Mouse (Mus musculus): ENCODE data around the gene Dock10.

Gene Dock10

GRCm38 (mm10) chr1:80727403-80727802 is 30.9 kb downstream of the Dock10 start:
- no peak for DNase-seq

DNA sequence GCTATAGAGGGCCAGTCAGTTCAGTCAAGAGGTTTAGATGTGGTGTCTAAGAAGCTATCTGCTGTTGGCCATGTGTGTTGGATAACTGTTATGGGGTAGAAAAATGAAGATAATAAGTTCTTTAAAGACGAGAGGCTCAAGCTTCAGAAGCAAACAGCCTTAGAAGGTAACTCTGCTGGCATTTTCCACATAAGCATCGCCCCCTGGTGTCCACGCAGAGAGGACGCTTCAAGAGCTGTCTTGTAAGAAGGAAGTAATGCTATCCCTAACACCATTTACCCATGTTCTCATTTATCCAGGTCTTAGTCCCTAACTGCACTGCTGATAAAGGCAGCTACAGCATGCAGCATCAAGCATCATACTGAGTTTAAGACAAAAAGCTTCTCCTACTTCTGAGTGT is 35.7 kb downstream of the Dock10 start:
- peak; percentile 44 to 49 for DNase-seq

DNA sequence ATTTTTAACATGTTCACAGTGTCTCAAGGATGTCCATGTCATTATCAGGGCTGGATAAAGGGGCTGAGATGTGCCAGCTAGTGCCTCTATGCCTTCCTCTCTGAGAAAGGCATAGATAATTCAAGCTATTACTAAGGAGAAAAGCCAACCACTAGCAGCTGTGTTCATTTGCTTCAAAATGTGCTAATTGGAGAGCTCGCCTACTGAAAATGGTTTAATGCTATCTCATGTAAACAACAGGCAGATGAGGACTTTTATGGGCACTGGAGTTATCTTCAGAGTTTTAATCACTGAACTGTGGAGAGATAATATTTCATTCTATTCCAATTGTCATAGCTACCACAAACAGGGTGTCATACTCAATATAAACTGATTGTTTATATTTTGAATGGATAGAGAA is 36.3 kb downstream of the Dock10 start:
- no peak for DNase-seq

DNA sequence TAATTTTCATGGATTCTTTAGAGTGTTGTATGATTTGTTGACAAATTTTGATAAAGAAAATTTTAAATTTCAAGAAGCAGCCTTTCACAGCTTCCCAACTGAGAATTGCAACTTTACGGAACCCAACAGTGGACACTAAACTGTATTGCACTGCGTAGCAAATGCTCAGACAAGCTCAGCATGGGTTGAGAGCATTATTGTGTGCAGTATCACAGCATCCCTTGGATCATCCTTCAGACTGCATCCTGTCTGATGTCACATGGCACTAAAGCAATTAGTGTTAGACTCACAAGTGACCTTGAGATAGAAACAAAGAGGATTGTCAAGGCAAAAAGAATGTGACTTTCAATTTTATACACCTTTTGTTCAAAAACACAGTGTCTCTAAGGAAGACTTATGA is 37.1 kb downstream of the Dock10 start:
- DNase-seq: no peak

DNA sequence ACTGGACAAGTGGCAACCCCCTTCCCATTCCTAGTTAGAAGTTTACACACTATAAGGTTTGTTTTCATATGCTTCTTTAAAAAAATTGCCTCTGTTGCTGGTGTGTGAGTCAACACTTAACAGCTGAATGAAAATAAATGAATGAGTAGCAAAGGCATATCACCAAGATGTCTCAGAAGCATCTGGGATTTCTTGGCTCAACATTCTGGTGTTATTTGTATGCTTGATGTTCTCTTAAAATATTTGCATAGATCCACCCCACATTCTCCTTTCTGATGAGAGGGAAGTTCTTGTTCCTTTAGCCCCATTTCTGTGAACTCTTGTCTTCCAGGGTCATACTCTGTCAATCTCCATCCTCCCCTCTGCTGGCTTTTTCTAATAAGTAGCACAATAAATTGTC is 38.2 kb downstream of the Dock10 start:
- DNase-seq: no peak

DNA sequence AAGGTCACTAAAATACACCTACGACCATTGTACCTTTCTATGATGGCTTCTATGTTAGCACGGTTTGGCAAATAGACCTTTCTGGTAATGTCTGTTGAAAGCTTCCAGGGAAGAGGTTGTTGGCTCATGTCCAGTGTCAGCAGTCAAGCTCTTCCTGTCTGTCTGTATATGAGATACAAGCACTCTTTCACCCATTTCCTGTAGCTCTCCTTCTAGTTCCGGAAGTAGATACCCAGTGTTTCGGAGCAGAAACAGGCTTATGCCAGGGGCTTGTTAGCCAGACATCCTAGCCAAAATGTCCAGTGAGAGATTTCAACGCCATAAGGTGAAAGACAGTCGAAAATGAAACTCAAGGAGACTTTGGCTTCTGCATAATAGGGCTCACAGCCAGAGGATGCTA is 38.9 kb downstream of the Dock10 start:
- DNase-seq: no peak

DNA sequence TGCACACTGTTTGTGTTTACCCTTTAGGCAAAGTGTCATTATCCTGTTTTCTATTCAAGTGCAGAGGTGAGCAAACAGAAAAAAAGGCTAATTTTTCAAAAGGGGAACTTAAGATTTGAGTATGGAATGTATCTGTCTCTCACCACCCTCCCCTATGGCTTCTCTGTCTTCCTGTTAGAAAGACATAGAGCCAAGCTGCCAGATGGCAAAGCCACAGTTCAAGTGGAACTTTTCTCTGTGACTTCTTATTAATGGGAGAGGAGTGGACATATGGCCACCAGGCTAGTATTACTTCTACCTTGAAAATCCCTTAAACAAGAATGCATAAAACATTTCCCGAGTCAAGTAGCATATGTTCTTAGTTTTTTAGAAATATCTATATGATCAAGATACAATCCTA is 39.7 kb downstream of the Dock10 start:
- no peak for DNase-seq

- no peak for DNase-seq
Measured at GRCm38 (mm10) chr1:80715917-80716316, 42.4 kb downstream of the Dock10 start.

DNA sequence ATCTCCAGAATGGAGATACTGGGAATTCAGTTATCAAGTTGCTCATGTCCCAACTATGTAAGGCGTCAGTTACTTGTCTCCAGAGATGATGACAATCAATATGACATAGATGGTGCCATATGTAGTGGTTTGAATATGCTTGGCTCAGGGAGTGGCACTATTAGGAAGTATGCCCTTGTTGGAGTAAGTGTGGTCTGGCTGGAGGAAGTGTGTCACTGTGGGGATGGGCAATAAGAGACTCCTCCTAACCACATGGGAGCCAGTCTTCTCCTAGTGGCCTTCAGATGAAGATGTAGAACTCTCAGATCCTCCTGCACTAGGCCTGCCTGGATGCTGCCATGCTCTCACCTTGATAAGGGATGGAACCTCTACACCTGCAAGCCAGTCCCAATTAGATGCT is 44.4 kb downstream of the Dock10 start:
- DNase-seq: no peak

- no peak for DNase-seq
Measured at GRCm38 (mm10) chr1:80710607-80711261, 47.6 kb downstream of the Dock10 start.

DNA sequence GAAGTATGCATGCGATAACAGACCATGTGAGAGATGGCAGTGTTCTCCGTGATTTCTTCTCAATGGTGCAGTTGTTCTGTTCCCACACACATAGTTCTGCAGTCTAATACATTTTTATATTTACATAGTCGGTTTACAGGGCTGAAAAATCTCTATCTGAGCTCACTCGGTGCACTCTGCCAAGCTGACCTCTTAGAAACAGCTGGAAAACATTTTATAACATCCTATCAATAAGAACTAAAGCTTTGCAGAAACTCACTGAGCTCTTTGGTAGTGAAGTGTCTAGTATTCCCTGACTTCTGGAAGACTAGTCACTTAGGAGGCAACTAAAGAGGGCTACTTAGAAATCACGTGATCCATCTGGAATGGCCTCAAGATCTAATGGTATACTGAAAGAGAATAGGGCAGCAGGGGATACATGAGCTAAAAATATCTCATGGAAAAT is 48.2 kb downstream of the Dock10 start:
- DNase-seq: no peak

DNA sequence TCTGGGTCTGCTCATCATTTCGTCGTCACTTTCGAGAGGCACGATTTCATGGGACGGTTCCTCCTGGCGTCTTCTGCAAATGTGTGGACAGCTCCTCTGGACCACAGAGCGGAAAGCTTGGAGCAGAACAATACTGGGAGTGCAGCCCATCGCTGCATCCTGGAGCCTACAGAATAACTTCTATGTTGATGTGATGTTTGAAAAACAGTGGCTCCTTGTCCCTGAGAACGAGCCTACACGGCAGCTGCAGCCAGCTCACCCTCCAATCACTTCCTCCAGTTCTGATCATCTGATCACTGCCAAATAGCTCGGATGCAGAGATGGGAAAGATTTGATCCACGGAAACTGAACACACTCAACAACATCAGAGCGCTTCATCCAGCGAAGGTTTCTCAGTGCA is 49.0 kb downstream of the Dock10 start:
- DNase-seq: peak in 1 of 2 experiments; percentile 36

GRCm38 (mm10) chr1:80703279-80703678 is 55.0 kb downstream of the Dock10 start:
- no peak for DNase-seq

DNA sequence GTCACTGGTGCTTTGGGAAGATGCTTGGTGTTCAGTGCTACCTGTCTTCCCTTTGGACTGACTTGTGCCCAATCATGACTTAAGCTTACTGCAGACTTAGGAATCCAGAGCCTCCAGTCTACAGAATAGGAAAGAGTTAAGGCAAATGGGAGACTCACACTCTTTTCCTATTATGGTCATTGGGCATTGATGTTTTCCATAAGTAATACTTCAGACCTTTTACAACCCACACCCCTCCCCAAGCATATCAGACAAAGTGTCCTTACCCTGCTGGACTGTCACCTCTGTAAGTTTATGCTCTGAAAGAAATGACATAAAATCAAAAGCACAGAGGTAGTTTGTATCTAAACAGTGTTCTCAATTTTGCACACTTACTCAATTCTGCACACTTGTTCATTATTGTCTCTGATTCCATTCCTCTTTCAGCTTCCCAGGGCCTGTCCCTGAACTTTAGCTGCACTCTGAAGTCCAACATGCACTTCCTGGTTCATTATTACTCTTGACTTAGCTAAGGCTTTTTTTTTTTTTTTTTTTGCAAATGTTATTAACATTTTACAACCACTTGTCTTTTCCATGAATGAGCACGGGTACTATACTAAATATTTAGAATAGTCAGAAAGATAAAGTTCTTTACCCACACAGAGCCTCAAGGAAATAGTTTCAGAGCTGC is 82.2 kb downstream of the Dock10 start:
- DNase-seq: no peak

- DNase-seq: no peak
Measured at GRCm38 (mm10) chr1:80671730-80672129, 86.6 kb downstream of the Dock10 start.

DNA sequence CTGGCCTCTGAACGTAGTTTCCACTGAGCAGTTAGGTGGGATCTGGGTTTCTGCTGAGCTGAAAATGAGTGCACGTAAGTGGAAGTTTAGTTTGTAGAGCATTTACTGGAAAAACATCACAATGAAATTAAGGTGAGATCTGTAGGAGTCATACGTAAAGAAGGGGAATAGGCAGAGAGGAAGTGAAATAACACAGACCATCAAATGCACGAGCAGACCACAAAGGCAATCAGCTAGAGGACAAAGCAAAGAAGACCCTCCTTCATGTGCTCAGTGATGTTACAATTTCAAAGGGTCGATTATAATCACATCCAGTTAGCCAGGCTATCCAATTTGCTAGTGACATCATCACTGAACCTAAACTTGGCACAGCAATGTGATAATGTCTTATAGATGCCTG is 87.3 kb downstream of the Dock10 start:
- no peak for DNase-seq

GRCm38 (mm10) chr1:80670387-80670786 is 87.9 kb downstream of the Dock10 start:
- no peak for DNase-seq

DNA sequence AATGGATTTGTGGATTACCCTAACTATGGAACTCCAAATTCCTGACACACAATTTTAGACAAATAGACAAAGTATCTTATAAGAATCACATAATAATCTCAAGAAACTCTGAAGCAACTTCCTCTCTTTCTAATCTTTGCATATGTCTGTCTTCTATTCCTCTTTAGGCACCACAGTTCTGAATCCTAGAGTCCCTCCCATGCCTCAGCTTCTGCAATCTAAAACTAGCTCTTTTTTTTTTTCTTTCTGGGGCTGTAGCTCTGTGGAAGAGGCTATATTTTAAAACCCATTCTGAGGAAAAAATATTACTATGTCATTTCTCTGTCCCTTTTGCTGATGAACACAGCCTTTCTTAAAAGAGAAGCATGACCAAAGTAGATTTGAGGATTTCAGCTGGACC is 92.6 kb downstream of the Dock10 start:
- DNase-seq: no peak

- no peak for DNase-seq
Measured at GRCm38 (mm10) chr1:80665161-80665560, 93.2 kb downstream of the Dock10 start.

DNA sequence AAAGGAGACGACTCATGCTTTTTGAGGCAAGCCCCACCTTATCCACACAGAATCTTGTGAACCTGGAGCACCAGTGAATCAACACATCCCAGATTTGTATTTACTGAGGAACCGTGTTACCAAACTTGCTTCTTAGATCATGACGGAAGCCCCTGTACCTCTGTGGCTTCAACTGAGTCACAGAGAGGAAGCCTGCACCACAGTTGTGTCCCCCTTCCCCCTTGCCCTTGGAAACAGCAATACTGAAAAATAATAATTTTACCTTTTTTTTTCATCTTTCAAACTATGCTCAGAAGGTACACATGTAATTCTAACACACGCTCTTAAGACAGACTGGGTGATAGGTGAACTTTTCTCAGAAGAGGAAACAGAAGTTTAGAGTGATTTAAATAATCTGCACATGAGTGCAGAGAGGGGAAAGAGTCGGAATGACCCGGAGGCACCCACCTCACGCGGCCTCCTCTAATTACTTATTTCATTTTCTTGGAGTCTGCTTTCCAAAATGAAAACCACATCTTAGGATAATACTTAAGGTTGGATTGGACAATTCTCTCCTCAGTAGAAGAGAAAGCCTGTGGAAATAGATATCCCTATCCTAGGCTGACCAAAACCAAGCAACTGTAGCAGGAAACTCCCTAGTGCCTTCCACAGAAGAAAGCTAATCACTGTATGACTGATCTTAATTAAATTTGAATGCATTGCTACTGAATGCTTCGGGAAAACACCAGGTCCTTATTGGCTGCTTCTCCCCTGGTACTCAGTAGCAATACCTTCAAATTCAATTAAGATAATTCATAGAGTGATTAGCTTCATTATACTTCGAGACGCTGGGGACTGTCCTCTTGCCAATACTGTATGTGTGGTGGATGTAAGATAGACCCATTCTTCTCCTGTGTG is 96.6 kb downstream of the Dock10 start:
- no peak for DNase-seq

GRCm38 (mm10) chr1:80659465-80660245 is 98.7 kb downstream of the Dock10 start:
- DNase-seq: no peak

GRCm38 (mm10) chr1:80656389-80656788 is 101.9 kb downstream of the Dock10 start:
- DNase-seq: no peak

DNA sequence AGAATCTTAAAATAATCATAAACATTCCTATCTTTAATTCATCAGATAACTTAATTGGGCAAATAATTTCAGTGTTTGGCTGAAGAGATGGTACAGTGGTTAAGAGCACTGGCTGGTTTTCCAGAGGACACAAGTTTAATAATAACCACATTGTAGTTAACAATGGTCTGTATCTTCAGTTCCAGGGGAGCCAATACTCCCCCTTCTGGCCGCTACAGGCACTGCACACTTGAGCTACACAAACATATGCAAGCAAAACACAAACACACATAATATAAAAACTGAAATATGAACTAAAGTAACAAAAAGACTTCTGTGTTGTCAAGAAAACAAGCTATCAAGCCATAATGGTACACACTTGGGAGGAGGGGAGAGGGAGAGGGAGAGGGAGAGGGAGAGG is 102.5 kb downstream of the Dock10 start:
- DNase-seq: no peak
